Mouse (Mus musculus): ENCODE data around the gene Mt4. TPM values are rescaled to one million over a fixed set of nuclear protein-coding genes. Genes with fewer than 3 reads are reported as not detected.

Mt4 gene
- polyA plus RNA-seq (2015; fragmentation: Nextera tagmentation; extraction: Ambion mirVana): 6.3 and 16.6 TPM in 2 replicates

DNA sequence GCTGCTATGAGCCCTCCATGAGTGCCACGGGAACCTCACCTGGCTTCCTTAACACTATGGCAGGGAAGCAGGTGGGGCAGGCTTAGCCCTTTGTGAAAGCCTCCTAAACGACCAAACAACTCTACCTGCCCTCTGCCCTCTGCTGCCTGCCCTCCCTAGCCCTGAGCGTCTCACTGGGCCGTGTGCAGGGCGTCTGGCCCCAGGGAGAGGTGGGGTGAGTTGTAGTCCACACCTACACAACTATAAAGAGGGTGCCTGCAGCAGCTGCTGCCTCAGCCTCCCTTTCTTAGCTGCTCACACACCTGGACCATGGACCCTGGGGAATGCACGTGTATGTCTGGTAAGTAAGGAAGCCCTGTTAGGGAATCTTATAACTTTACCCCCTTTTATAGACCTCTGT is at the start of gene Mt4:
Gene Mt4 (plus strand): TSS at position 265 of the 400 bp plus-strand sequence.
- no peaks in the 10 kb centered on the region for H3K9me3 ChIP-seq (replicated peaks)
- WGBS: 36% methylated on average over 6 of the region's 6 CpGs
- no peak within 1 kb of the TSS for H3K27ac ChIP-seq (replicated peaks)
- H3K4me3 ChIP-seq (replicated peaks): no peak within 1 kb of the TSS
- no peaks in the 10 kb centered on the region for H3K27me3 ChIP-seq
- ATAC-seq (ENCODE audit: insufficient number of reproducible peaks, low FRiP score, low TSS enrichment, low read depth): no peak
- no peaks in the 10 kb centered on the region for H3K4me1 ChIP-seq
- no peak within 1 kb of the TSS for H3K4me2 ChIP-seq (replicated peaks)
- H3K36me3 ChIP-seq: no peaks in the 10 kb centered on the region
- H3K9ac ChIP-seq: no peak within 1 kb of the TSS

DNA sequence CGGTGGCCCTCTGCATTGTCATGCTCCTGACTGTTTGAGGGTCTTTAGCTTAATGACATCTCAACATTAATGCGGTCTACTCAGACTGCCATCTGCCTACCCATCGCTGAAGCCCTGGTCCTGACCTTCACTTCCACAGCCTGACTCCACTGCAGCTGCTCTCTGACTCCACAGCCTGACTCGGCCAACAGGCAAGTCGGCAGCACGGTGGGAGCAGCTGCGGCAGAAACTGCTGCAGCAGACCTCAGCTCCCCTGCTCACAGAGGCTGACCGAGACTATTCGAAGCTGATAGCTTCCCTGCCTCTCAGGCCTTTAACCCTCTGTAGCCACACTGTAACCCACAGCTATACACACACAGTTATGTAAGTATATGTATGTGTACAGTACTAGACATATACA is 49.0 kb upstream of the Mt4 start:
- no peak for ATAC-seq (ENCODE audit: insufficient number of reproducible peaks, low FRiP score, low TSS enrichment, low read depth)
- Histone ChIP-seq H3K27me3 (no peaks in the 10 kb centered on the region), H3K4me3 (replicated peaks) (no peak overlapping the region), H3K4me1 (no peaks in the 10 kb centered on the region), H3K9ac (no peak overlapping the region), H3K4me2 (replicated peaks) (no peak overlapping the region), H3K27ac (replicated peaks) (no peak overlapping the region), H3K9me3 (replicated peaks) (no peaks in the 10 kb centered on the region), H3K36me3 (peaks cover 2% of the 10 kb centered on the region; the same call in 1 of the 2 replicates)
- WGBS: 84% methylated on average over 9 of the region's 9 CpGs

DNA sequence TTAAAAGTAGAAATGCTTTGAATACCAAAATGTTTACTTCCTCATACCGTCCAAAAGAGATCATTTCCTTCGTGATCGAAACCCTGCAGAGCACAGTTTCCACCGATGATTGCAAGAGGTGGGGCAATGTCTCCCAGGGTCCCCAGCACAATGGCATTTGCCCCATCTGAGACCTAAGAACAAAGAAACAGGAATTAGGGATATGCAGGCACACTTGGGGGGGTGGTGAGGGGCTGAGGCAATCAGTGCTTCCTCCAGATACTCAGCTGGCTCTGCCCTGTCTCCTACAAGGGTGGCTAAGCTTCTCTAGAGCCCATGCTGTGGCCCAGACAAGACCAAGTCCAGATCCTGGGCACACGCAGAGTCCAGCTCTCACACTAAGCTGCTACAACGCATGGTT is 47.3 kb upstream of the Mt4 start:
- Histone ChIP-seq H3K27me3 (no peaks in the 10 kb centered on the region), H3K4me2 (replicated peaks) (no peak overlapping the region), H3K4me3 (replicated peaks) (no peak overlapping the region), H3K9ac (no peak overlapping the region), H3K36me3 (peaks cover 2% of the 10 kb centered on the region; the same call in 1 of the 2 replicates), H3K4me1 (no peaks in the 10 kb centered on the region), H3K9me3 (replicated peaks) (no peaks in the 10 kb centered on the region), H3K27ac (replicated peaks) (no peak overlapping the region)
- ATAC-seq (ENCODE audit: insufficient number of reproducible peaks, low FRiP score, low TSS enrichment, low read depth): no peak
- WGBS: 64% methylated on average over 6 of the region's 6 CpGs

DNA sequence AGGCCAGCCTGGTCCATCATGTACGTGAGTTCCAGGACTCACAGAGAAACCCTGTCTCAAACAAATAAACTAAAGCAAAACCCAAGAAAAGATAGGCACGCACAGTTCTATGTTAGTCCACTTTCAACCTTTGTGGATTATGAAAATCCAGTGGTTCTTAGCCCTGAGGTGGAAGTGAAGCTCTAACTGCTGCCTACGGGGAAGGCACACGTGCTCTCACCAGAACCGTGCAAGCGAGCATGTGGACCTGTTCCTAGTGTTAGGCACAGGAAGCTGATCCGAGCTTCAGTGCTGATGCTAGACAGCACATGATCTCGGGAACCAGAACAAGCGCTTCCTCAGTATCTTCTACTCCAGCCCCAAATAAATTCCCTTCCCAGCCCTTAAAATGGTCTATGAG is 44.1 kb upstream of the Mt4 start:
- no peak for ATAC-seq (ENCODE audit: insufficient number of reproducible peaks, low FRiP score, low TSS enrichment, low read depth)
- H3K27me3 ChIP-seq: no peaks in the 10 kb centered on the region
- no peak overlapping the region for H3K9ac ChIP-seq
- H3K4me3 ChIP-seq (replicated peaks): no peak overlapping the region
- peaks cover 2% of the 10 kb centered on the region; the same call in 1 of the 2 replicates for H3K4me1 ChIP-seq
- H3K36me3 ChIP-seq: no peaks in the 10 kb centered on the region
- H3K4me2 ChIP-seq (replicated peaks): no peak overlapping the region
- no peak overlapping the region for H3K27ac ChIP-seq (replicated peaks)
- 83% methylated on average over 9 of the region's 9 CpGs for WGBS
- no peaks in the 10 kb centered on the region for H3K9me3 ChIP-seq (replicated peaks)

DNA sequence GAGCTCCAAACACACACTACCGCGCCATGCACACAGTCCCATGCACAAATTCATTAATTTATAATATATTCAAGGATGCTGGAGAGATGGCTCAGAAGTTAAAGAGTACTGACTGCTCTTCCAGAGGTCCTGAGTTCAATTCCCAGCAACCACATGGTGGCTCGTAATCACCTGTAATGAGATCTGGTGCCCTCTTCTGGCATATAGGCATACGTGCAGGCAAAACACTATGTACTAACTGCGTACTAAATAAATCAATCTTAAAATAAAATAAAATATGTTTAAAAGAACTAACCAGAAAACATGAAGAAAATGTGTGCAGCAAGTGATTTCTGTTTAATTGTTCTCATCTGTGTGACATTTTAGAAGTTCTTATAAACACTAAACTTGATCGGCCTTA is 42.7 kb upstream of the Mt4 start:
- Histone ChIP-seq H3K4me2 (replicated peaks) (no peak overlapping the region), H3K27ac (replicated peaks) (no peak overlapping the region), H3K9ac (no peak overlapping the region), H3K27me3 (no peaks in the 10 kb centered on the region), H3K4me1 (peaks cover 6% of the 10 kb centered on the region), H3K4me3 (replicated peaks) (no peak overlapping the region), H3K9me3 (replicated peaks) (no peaks in the 10 kb centered on the region), H3K36me3 (no peaks in the 10 kb centered on the region)
- ATAC-seq (ENCODE audit: insufficient number of reproducible peaks, low FRiP score, low TSS enrichment, low read depth): no peak
- 81% methylated on average over 6 of the region's 6 CpGs for WGBS

DNA sequence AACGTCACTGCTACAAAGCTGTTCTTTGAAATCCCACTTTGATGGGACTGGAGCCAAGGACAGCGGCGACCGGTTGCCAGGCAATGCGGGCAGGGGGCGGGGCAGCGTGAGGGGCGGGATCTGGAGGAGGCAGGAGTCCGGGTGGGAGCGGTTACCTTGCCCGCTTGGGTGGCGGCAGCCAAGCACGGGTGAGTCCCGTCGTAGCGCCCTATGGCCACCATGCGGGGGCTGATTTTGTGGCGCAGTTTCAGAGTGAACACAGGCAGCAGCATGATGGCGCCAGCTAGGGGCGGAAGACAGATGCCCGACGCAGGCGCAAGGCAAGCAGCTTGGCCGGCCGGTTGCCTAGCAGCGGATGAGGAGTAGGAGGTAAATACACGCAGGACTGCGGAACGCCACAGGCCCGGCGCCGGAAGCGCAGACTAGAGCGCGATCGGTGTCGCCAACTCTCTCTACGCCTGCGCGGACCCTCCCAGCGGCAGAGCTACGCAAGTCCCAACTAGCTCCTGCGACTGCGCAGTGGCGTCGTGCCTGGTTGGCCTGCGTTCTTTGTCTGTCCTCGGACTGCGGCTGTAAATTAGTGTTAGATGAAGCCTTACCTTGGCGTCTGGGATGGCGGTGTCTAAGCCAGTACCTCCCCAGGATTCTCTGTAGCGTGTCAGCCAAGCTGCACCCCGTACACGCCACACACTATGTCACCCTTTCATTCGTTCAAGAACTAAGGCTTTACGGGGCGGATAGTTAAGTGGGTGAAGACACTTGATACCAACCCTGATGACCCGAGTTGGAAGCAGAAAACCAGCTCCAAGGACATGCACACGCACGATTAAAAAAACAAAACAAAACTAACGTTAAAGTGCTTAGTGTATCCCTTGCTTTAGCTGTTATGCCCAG is 38.7 kb upstream of the Mt4 start, which contains the start of gene Bbs2:
Gene Bbs2 (minus strand): TSS at position 848 of the 894 bp plus-strand sequence.
- no peaks in the 10 kb centered on the region for H3K27me3 ChIP-seq
- no peaks in the 10 kb centered on the region for H3K36me3 ChIP-seq
- peak within 1 kb of the TSS; percentile 65 for H3K9ac ChIP-seq
- peak within 1 kb of the TSS; percentile 67 for H3K4me2 ChIP-seq (replicated peaks)
- H3K9me3 ChIP-seq (replicated peaks): no peaks in the 10 kb centered on the region
- H3K4me1 ChIP-seq: peaks cover 6% of the 10 kb centered on the region
- H3K4me3 ChIP-seq (replicated peaks): peak within 1 kb of the TSS; percentile 78
- ATAC-seq (ENCODE audit: insufficient number of reproducible peaks, low FRiP score, low TSS enrichment, low read depth): peak; percentile 100
- peak within 1 kb of the TSS; percentile 96 for H3K27ac ChIP-seq (replicated peaks)
- under 1% methylated on average over 61 of the region's 61 CpGs for WGBS

DNA sequence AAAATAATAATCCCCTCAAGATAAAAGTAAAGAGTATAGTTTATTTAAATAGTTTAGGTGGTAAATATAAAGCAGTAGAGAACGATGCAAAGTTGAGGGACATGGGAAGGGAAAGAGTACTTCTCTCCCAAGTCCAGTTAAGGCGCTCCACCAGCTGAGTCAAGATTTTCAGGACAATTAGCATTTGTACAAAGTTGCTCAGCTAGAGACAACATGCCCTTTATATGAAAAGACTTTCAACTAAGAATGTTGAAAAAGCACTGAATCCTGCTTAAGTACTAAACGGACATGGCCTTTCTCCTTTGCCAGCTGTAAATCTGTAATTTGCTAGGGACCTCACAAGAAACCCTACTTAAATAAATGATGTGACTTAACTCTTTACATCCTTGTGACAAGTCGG is 38.0 kb upstream of the Mt4 start:
- peaks cover 6% of the 10 kb centered on the region for H3K4me1 ChIP-seq
- H3K4me2 ChIP-seq (replicated peaks): peak overlapping the region; percentile 67
- no peaks in the 10 kb centered on the region for H3K27me3 ChIP-seq
- no peak overlapping the region for H3K9ac ChIP-seq
- H3K4me3 ChIP-seq (replicated peaks): peak overlapping the region; percentile 78
- H3K36me3 ChIP-seq: no peaks in the 10 kb centered on the region
- peak overlapping the region; percentile 96 for H3K27ac ChIP-seq (replicated peaks)
- H3K9me3 ChIP-seq (replicated peaks): no peaks in the 10 kb centered on the region
- ATAC-seq (ENCODE audit: insufficient number of reproducible peaks, low FRiP score, low TSS enrichment, low read depth): no peak
- 47% methylated on average over 4 of the region's 4 CpGs for WGBS

DNA sequence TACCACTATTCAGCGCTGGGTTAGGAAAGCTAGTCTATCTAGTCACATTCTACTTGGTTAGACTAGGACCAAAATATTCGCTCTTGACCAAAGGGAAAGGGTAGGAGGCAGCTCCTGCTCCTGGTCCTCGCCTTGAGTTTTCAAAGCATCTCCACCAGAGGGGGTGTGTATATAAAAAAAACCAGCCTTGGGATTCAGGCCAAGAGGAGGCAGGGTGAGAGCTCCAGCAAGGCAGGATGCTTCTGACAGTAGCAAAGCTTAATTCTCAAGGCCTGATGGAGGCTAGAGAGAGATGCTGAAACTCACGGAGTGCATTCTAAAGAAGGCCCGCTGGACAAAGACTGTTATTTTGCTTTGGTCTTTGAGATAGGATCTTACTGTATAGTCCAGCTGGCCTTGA is 32.9 kb upstream of the Mt4 start:
- Histone ChIP-seq H3K27me3 (no peaks in the 10 kb centered on the region), H3K36me3 (no peaks in the 10 kb centered on the region), H3K9ac (no peak overlapping the region), H3K4me1 (peaks cover under 1% of the 10 kb centered on the region), H3K27ac (replicated peaks) (no peak overlapping the region), H3K4me3 (replicated peaks) (no peak overlapping the region), H3K9me3 (replicated peaks) (no peaks in the 10 kb centered on the region), H3K4me2 (replicated peaks) (no peak overlapping the region)
- 54% methylated on average over 5 of the region's 5 CpGs for WGBS
- no peak for ATAC-seq (ENCODE audit: insufficient number of reproducible peaks, low FRiP score, low TSS enrichment, low read depth)

DNA sequence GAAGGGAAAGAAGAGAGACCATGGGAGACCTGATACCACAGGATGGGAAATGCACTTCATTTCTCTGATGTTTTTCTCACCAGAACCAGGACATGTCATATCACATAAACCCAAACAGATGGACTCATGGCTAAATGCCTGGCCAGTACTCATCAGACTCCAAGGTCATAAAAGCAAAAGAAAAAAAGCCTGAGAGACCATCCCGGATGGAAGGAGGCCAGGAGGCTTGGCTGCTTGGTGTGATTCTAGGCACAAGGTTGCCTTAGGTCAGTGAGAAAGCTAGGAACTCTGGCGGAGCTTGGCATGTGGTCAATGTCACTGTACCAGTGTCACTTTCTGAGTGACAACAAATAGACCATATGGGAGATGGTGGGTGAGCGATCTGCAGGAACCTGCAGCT is 29.1 kb upstream of the Mt4 start:
- no peak overlapping the region for H3K9ac ChIP-seq
- no peak for ATAC-seq (ENCODE audit: insufficient number of reproducible peaks, low FRiP score, low TSS enrichment, low read depth)
- no peak overlapping the region for H3K27ac ChIP-seq (replicated peaks)
- H3K4me2 ChIP-seq (replicated peaks): no peak overlapping the region
- 81% methylated on average over 3 of the region's 3 CpGs for WGBS
- H3K4me1 ChIP-seq: no peaks in the 10 kb centered on the region
- H3K36me3 ChIP-seq: no peaks in the 10 kb centered on the region
- H3K9me3 ChIP-seq (replicated peaks): no peaks in the 10 kb centered on the region
- no peak overlapping the region for H3K4me3 ChIP-seq (replicated peaks)
- no peaks in the 10 kb centered on the region for H3K27me3 ChIP-seq

DNA sequence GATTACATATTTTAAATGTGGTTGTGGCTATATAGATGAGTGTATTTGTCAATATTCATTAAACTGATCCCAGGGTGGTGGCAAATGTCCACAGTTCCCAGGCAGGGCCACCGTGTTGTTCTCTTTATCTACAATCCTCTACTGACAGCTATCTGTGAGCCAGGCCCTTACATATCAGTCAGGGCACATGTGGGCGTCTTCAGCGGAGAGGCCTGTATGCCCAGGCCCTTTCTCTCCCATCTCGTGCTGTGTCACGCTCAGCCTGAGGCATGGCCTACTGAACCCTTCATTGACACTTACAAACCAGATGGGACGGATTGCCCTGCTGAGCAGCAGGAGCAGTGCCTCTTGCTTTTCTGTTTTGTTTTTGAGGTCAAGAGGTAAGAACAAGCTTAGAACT is 27.6 kb upstream of the Mt4 start:
- H3K4me1 ChIP-seq: no peaks in the 10 kb centered on the region
- H3K36me3 ChIP-seq: no peaks in the 10 kb centered on the region
- no peak overlapping the region for H3K4me3 ChIP-seq (replicated peaks)
- 78% methylated on average over 6 of the region's 6 CpGs for WGBS
- H3K27ac ChIP-seq (replicated peaks): no peak overlapping the region
- no peaks in the 10 kb centered on the region for H3K9me3 ChIP-seq (replicated peaks)
- no peak overlapping the region for H3K9ac ChIP-seq
- no peak for ATAC-seq (ENCODE audit: insufficient number of reproducible peaks, low FRiP score, low TSS enrichment, low read depth)
- no peak overlapping the region for H3K4me2 ChIP-seq (replicated peaks)
- H3K27me3 ChIP-seq: no peaks in the 10 kb centered on the region

DNA sequence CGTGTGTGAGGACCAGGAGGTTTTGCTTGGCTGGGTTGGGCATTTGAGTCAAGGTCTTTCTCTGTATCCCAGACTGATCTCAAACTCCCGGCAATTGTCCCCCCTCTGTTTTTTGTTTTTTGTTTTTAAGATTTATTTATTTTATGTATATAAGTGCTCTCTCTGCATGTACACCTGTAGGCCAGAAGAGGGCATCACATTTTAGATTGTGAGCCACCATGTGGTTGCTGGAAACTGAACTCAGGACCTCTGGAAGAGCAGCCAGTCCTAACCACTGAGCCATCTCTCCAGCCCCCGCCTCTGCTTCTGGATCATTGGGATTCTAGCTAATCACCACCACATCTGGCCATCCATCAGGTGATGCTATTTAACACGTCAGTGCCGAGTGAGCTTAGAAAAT is 27.2 kb upstream of the Mt4 start:
- Histone ChIP-seq H3K4me1 (no peaks in the 10 kb centered on the region), H3K9me3 (replicated peaks) (no peaks in the 10 kb centered on the region), H3K4me3 (replicated peaks) (no peak overlapping the region), H3K36me3 (no peaks in the 10 kb centered on the region), H3K9ac (no peak overlapping the region), H3K4me2 (replicated peaks) (no peak overlapping the region), H3K27ac (replicated peaks) (no peak overlapping the region), H3K27me3 (no peaks in the 10 kb centered on the region)
- ATAC-seq (ENCODE audit: insufficient number of reproducible peaks, low FRiP score, low TSS enrichment, low read depth): no peak
- WGBS: 83% methylated on average over 5 of the region's 5 CpGs
